ENCODE assay signal across 14 mouse cellular contexts in the genomic region with DNA sequence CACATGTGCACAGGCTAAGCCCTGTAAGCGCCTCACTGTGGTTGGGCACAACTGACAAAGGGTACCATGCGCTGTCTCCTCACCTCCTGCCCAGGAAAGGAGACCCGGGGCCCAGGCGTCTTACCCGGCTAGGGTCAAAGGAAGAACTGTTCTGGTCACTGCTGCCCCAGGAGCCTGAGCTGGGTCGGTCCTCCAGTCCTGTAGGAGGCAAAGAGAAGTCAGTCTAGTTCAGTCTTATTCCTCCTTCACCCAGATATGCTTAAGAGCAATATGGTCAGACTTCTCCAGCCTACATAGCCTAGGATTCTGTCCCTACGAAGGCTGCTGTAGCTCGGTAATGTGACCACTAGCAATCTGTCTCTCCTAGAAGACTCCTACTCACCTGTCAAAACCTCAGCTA. TPM values are rescaled to one million over a fixed set of nuclear protein-coding genes. Genes with fewer than 3 reads are reported as not detected.
DNase-seq lines count a peak whose midpoint lies in the region; ATAC-seq and TF ChIP-seq lines count a peak whose summit lies in the region.
"Had no signal": no experiment of that assay in that cellular context is flagged by ENCODE, and none has a peak within 500 bp of the region (broad histone marks: within the 10 kb centered on the region; RNA-seq: fewer than 3 reads in every experiment).

No protein-coding gene starts in this region.

- H3K4me2 ChIP-seq in forebrain, embryonic 14.5 days (ENCODE audit: low read length) = no peak overlapping the region
- H3K4me2 ChIP-seq in midbrain, embryonic 12.5 days (replicated peaks) = no peak overlapping the region
- no peak overlapping the region for H3K4me2 ChIP-seq in midbrain, embryonic 14.5 days (ENCODE audit: low read length)
- no peak overlapping the region for H3K4me2 ChIP-seq in hindbrain, embryonic 14.5 days (replicated peaks)
- peak overlapping the region; percentile 69 for H3K4me2 ChIP-seq in liver, postnatal 0 days (ENCODE audit: low read depth, low read length)
- H3K4me2 ChIP-seq: limb, embryonic 15.5 days had no signal

- no peak overlapping the region for H3K4me3 ChIP-seq in forebrain, embryonic 14.5 days (ENCODE audit: low read depth, low read length)
- H3K4me3 ChIP-seq in forebrain, embryonic 10.5 days = no peak overlapping the region
- no peak overlapping the region for H3K4me3 ChIP-seq in midbrain, embryonic 12.5 days
- H3K4me3 ChIP-seq in midbrain, embryonic 14.5 days (replicated peaks; ENCODE audit: low read depth, low read length) = no peak overlapping the region
- H3K4me3 ChIP-seq in hindbrain, embryonic 14.5 days (replicated peaks; ENCODE audit: low read length) = no peak overlapping the region
- peak overlapping the region; percentile 33 for H3K4me3 ChIP-seq in liver, postnatal 0 days (ENCODE audit: low read depth, low read length)
- H3K4me3 ChIP-seq: left cerebral cortex, adult 2 months; limb, embryonic 15.5 days had no signal

- TF ChIP-seq CTCF in liver, postnatal 0 days (IDR thresholded peaks at IDR 0.05; ENCODE audit: low read depth) = no peak

- H3K9me3 ChIP-seq in forebrain, embryonic 14.5 days (replicated peaks; ENCODE audit: control insufficient read depth, low read length) = no peaks in the 10 kb centered on the region
- H3K9me3 ChIP-seq in forebrain, embryonic 10.5 days = peaks cover 12% of the 10 kb centered on the region; the same call in 1 of the 2 replicates
- H3K9me3 ChIP-seq in midbrain, embryonic 12.5 days = peaks cover 5% of the 10 kb centered on the region; the same call in 1 of the 2 replicates
- no peaks in the 10 kb centered on the region for H3K9me3 ChIP-seq in midbrain, embryonic 14.5 days (ENCODE audit: control insufficient read depth, low read length)
- H3K9me3 ChIP-seq in hindbrain, embryonic 14.5 days (ENCODE audit: control insufficient read depth, low read length) = no peaks in the 10 kb centered on the region
- H3K9me3 ChIP-seq in liver, postnatal 0 days (ENCODE audit: low read length) = peaks cover 5% of the 10 kb centered on the region
- H3K9me3 ChIP-seq: limb, embryonic 15.5 days had no signal

- no peak for TF ChIP-seq EP300 in liver, postnatal 0 days (IDR thresholded peaks at IDR 0.05; ENCODE audit: low read depth)

- WGBS in forebrain, embryonic 14.5 days = 94% methylated on average over 8 of the region's 8 CpGs
- WGBS in forebrain, embryonic 10.5 days = 94% methylated on average over 8 of the region's 8 CpGs
- 91% methylated on average over 8 of the region's 8 CpGs for WGBS in midbrain, embryonic 12.5 days
- 95% methylated on average over 8 of the region's 8 CpGs for WGBS in midbrain, embryonic 14.5 days
- WGBS in hindbrain, embryonic 14.5 days = 95% methylated on average over 8 of the region's 8 CpGs
- WGBS in liver, postnatal 0 days (ENCODE audit: insufficient replicate concordance) = 76% methylated on average over 8 of the region's 8 CpGs

- no peak for ATAC-seq in forebrain, embryonic 14.5 days
- no peak for ATAC-seq in midbrain, embryonic 12.5 days (ENCODE audit: low FRiP score, low read depth)
- ATAC-seq in midbrain, embryonic 14.5 days (ENCODE audit: low FRiP score, low TSS enrichment) = no peak
- no peak for ATAC-seq in hindbrain, embryonic 14.5 days (ENCODE audit: low FRiP score)
- ATAC-seq in liver, postnatal 0 days = no peak

- intact Hi-C loops in left cerebral cortex, postnatal 4 days (cut with DNase I) = no loop called here

- H3K36me3 ChIP-seq in forebrain, embryonic 14.5 days (ENCODE audit: control insufficient read depth, insufficient read depth, low read length) = peaks cover 91% of the 10 kb centered on the region
- peaks cover 100% of the 10 kb centered on the region for H3K36me3 ChIP-seq in forebrain, embryonic 10.5 days (replicated peaks)
- H3K36me3 ChIP-seq in midbrain, embryonic 12.5 days = peaks cover 93% of the 10 kb centered on the region
- peaks cover 86% of the 10 kb centered on the region for H3K36me3 ChIP-seq in midbrain, embryonic 14.5 days (ENCODE audit: control insufficient read depth, insufficient read depth, low read length)
- peaks cover 79% of the 10 kb centered on the region for H3K36me3 ChIP-seq in hindbrain, embryonic 14.5 days (replicated peaks; ENCODE audit: control insufficient read depth, insufficient read depth)
- H3K36me3 ChIP-seq in liver, postnatal 0 days (replicated peaks; ENCODE audit: insufficient read depth, low read length) = peaks cover 78% of the 10 kb centered on the region

- H3K4me1 ChIP-seq in forebrain, embryonic 14.5 days (ENCODE audit: control insufficient read depth, insufficient read depth, low read length) = peaks cover 21% of the 10 kb centered on the region
- H3K4me1 ChIP-seq in forebrain, embryonic 10.5 days = peaks cover 22% of the 10 kb centered on the region
- peaks cover 23% of the 10 kb centered on the region for H3K4me1 ChIP-seq in midbrain, embryonic 12.5 days
- 0 out of 2 replicates have a peak, but pooled peaks cover 7% of the 10 kb centered on the region for H3K4me1 ChIP-seq in midbrain, embryonic 14.5 days (ENCODE audit: control insufficient read depth, insufficient read depth, low read length)
- H3K4me1 ChIP-seq in hindbrain, embryonic 14.5 days (replicated peaks; ENCODE audit: control insufficient read depth, insufficient read depth, low read length) = peaks cover 23% of the 10 kb centered on the region; the same call in 1 of the 2 replicates
- peaks cover 54% of the 10 kb centered on the region for H3K4me1 ChIP-seq in liver, postnatal 0 days (ENCODE audit: insufficient read depth)

- no peak overlapping the region for H3K9ac ChIP-seq in forebrain, embryonic 14.5 days (ENCODE audit: low read length)
- H3K9ac ChIP-seq in midbrain, embryonic 12.5 days (replicated peaks) = no peak overlapping the region
- H3K9ac ChIP-seq in midbrain, embryonic 14.5 days (replicated peaks; ENCODE audit: low read length) = no peak overlapping the region
- H3K9ac ChIP-seq in hindbrain, embryonic 14.5 days = no peak overlapping the region
- H3K9ac ChIP-seq in liver, postnatal 0 days (replicated peaks) = peak overlapping the region; percentile 62
- H3K9ac ChIP-seq: limb, embryonic 15.5 days had no signal

- H3K27me3 ChIP-seq in forebrain, embryonic 14.5 days (replicated peaks; ENCODE audit: control insufficient read depth, insufficient read depth, low read length) = no peaks in the 10 kb centered on the region
- H3K27me3 ChIP-seq in forebrain, embryonic 10.5 days (ENCODE audit: poor library complexity, severe bottlenecking) = no peaks in the 10 kb centered on the region
- no peaks in the 10 kb centered on the region for H3K27me3 ChIP-seq in midbrain, embryonic 12.5 days
- H3K27me3 ChIP-seq in midbrain, embryonic 14.5 days (ENCODE audit: control insufficient read depth, insufficient read depth, low read length) = no peaks in the 10 kb centered on the region
- H3K27me3 ChIP-seq in hindbrain, embryonic 14.5 days (ENCODE audit: control insufficient read depth, insufficient read depth, low read length) = no peaks in the 10 kb centered on the region
- H3K27me3 ChIP-seq in liver, postnatal 0 days (ENCODE audit: insufficient read depth, low read length) = no peaks in the 10 kb centered on the region
- H3K27me3 ChIP-seq: limb, embryonic 15.5 days had no signal

- peak overlapping the region; percentile 79; the same call in 1 of the 2 replicates for H3K27ac ChIP-seq in forebrain, embryonic 14.5 days (ENCODE audit: low read depth, low read length)
- no peak overlapping the region; the same call in 1 of the 2 replicates for H3K27ac ChIP-seq in forebrain, embryonic 10.5 days
- 0 out of 2 replicates have a peak overlapping the region, but pooled peaks have one; percentile 15 for H3K27ac ChIP-seq in midbrain, embryonic 12.5 days (replicated peaks)
- no peak overlapping the region for H3K27ac ChIP-seq in midbrain, embryonic 14.5 days (replicated peaks; ENCODE audit: low read depth, low read length)
- peak overlapping the region; percentile 80; the same call in 1 of the 2 replicates for H3K27ac ChIP-seq in hindbrain, embryonic 14.5 days
- peak overlapping the region; percentile 91 for H3K27ac ChIP-seq in liver, postnatal 0 days (ENCODE audit: low read depth)
- H3K27ac ChIP-seq: left cerebral cortex, adult 2 months; limb, embryonic 15.5 days had no signal

- no peak for DNase-seq in forebrain, embryonic 14.5 days (ENCODE audit: low spot score)
- DNase-seq in forebrain, embryonic 10.5 days (ENCODE audit: extremely low spot score, low spot score) = no peak
- no peak for DNase-seq in midbrain, embryonic 14.5 days
- no peak for DNase-seq in hindbrain, embryonic 14.5 days (ENCODE audit: low spot score)
- no peak for DNase-seq in liver, postnatal 0 days
- DNase-seq in embryo, embryonic 10 days (ENCODE audit: low spot score) = no peak
- no peak for DNase-seq in left cerebral cortex, postnatal 4 days
- DNase-seq: B cell, adult 2 months; heart, postnatal 14 days; kidney, adult 18-20 months; lung, postnatal 4 days had no signal

RNA-seq across cellular contexts. Expression of a gene that starts 12.2 kb away (rescaled TPM):
- polyA plus RNA-seq in forebrain, embryonic 14.5 days (2014; fragmentation: Nextera tagmentation; extraction: Ambion mirVana) = 64.4 and 73.5 TPM in 2 replicates
- 191 and 199 TPM in 2 replicates for polyA plus RNA-seq in forebrain, embryonic 10.5 days (2016; fragmentation: Nextera tagmentation; extraction: Ambion mirVana)
- polyA plus RNA-seq in midbrain, embryonic 12.5 days (2016; fragmentation: Nextera tagmentation; extraction: Ambion mirVana) = 185 and 191 TPM in 2 replicates
- polyA plus RNA-seq in midbrain, embryonic 14.5 days (2014; fragmentation: Nextera tagmentation; extraction: Ambion mirVana) = 49.8 and 60.4 TPM in 2 replicates
- polyA plus RNA-seq in hindbrain, embryonic 14.5 days (2014; fragmentation: Nextera tagmentation; extraction: Ambion mirVana) = 41.3 and 46.5 TPM in 2 replicates
- polyA plus RNA-seq in liver, postnatal 0 days (2015; fragmentation: Nextera tagmentation; extraction: Ambion mirVana) = 28.2 and 29.5 TPM in 2 replicates
- 10 to 100 TPM; 51.9 to 53.7 TPM for total RNA-seq in left cerebral cortex, postnatal 4 days (2021)

RNA-seq across cellular contexts. Expression of a gene that starts 14.6 kb away (rescaled TPM):
- 628 and 893 TPM in 2 replicates for polyA plus RNA-seq in forebrain, embryonic 14.5 days (2014; fragmentation: Nextera tagmentation; extraction: Ambion mirVana)
- 625 and 631 TPM in 2 replicates for polyA plus RNA-seq in forebrain, embryonic 10.5 days (2016; fragmentation: Nextera tagmentation; extraction: Ambion mirVana)
- 398 and 414 TPM in 2 replicates for polyA plus RNA-seq in midbrain, embryonic 12.5 days (2016; fragmentation: Nextera tagmentation; extraction: Ambion mirVana)
- 532 and 742 TPM in 2 replicates for polyA plus RNA-seq in midbrain, embryonic 14.5 days (2014; fragmentation: Nextera tagmentation; extraction: Ambion mirVana)
- 675 and 804 TPM in 2 replicates for polyA plus RNA-seq in hindbrain, embryonic 14.5 days (2014; fragmentation: Nextera tagmentation; extraction: Ambion mirVana)
- polyA plus RNA-seq in liver, postnatal 0 days (2015; fragmentation: Nextera tagmentation; extraction: Ambion mirVana) = 753 and 771 TPM in 2 replicates
- 100 to 1,000 TPM; 282 to 286 TPM for total RNA-seq in left cerebral cortex, postnatal 4 days (2021)

RNA-seq across cellular contexts. Expression of a gene that starts 21.9 kb away (rescaled TPM):
- polyA plus RNA-seq in forebrain, embryonic 14.5 days (2014; fragmentation: Nextera tagmentation; extraction: Ambion mirVana) = 216 and 221 TPM in 2 replicates
- 343 and 346 TPM in 2 replicates for polyA plus RNA-seq in forebrain, embryonic 10.5 days (2016; fragmentation: Nextera tagmentation; extraction: Ambion mirVana)
- 288 and 314 TPM in 2 replicates for polyA plus RNA-seq in midbrain, embryonic 12.5 days (2016; fragmentation: Nextera tagmentation; extraction: Ambion mirVana)
- polyA plus RNA-seq in midbrain, embryonic 14.5 days (2014; fragmentation: Nextera tagmentation; extraction: Ambion mirVana) = 166 and 208 TPM in 2 replicates
- polyA plus RNA-seq in hindbrain, embryonic 14.5 days (2014; fragmentation: Nextera tagmentation; extraction: Ambion mirVana) = 152 and 161 TPM in 2 replicates
- 33.4 and 33.5 TPM in 2 replicates for polyA plus RNA-seq in liver, postnatal 0 days (2015; fragmentation: Nextera tagmentation; extraction: Ambion mirVana)
- 100 to 1,000 TPM; 138 to 147 TPM for total RNA-seq in left cerebral cortex, postnatal 4 days (2021)

RNA-seq across cellular contexts. Expression of a gene that starts 33.7 kb away (rescaled TPM):
- polyA plus RNA-seq in forebrain, embryonic 14.5 days (2014; fragmentation: Nextera tagmentation; extraction: Ambion mirVana) = 16.9 and 17.8 TPM in 2 replicates
- polyA plus RNA-seq in forebrain, embryonic 10.5 days (2016; fragmentation: Nextera tagmentation; extraction: Ambion mirVana) = 6.8 and 7.0 TPM in 2 replicates
- polyA plus RNA-seq in midbrain, embryonic 12.5 days (2016; fragmentation: Nextera tagmentation; extraction: Ambion mirVana) = 18.4 and 19.7 TPM in 2 replicates
- polyA plus RNA-seq in midbrain, embryonic 14.5 days (2014; fragmentation: Nextera tagmentation; extraction: Ambion mirVana) = 17.3 and 28.2 TPM in 2 replicates
- 12.3 and 13.3 TPM in 2 replicates for polyA plus RNA-seq in hindbrain, embryonic 14.5 days (2014; fragmentation: Nextera tagmentation; extraction: Ambion mirVana)
- polyA plus RNA-seq in liver, postnatal 0 days (2015; fragmentation: Nextera tagmentation; extraction: Ambion mirVana) = 0.72 and 0.99 TPM in 2 replicates
- total RNA-seq in left cerebral cortex, postnatal 4 days (2021) = 10 to 100 TPM; 75.5 to 80.1 TPM

Comparison
In these comparisons a context has a peak if more than half of its experiments do, and no peak if none do; other contexts are left out.
1. H3K27ac ChIP-seq: peak in forebrain, embryonic 14.5 days (single experiment), midbrain, embryonic 12.5 days (single experiment), hindbrain, embryonic 14.5 days (single experiment) and liver, postnatal 0 days (single experiment); none in forebrain, embryonic 10.5 days (single experiment) and midbrain, embryonic 14.5 days (single experiment).